Mouse (Mus musculus) CH12.LX (cell line): ENCODE measurements around the gene Aimp2. TPM values are rescaled to one million over a fixed set of nuclear protein-coding genes. Genes with fewer than 3 reads are reported as not detected.

Experiments
- DNase-seq: peaks from one replicate; pipeline ENCODE4 v3.0.0-alpha.2; 2013; ENCODE audit errors: extremely low read depth
- H3K27ac ChIP-seq: 2 replicates; pipeline ENCODE4 v1.5.1; 2012; ENCODE audit warnings: low read depth, mild to moderate bottlenecking, control low read depth, moderate library complexity; ENCODE audit not compliant: insufficient read depth
- H3K27me3 ChIP-seq: replicated peaks from 2 replicates; pipeline ENCODE3; 2012; ENCODE audit warnings: inconsistent platforms
- H3K36me3 ChIP-seq, 2 experiments: replicated peaks in 1 of 2; 2 replicates each; pipeline versions ENCODE3 to v1.6.1; 2012; ENCODE audit warnings: inconsistent platforms in 1 of 2, low read length in 1 of 2, mild to moderate bottlenecking in 1 of 2, mixed read lengths in 1 of 2, moderate library complexity in 1 of 2; ENCODE audit not compliant: control insufficient read depth in 1 of 2, insufficient read depth in 1 of 2
- H3K4me1 ChIP-seq, 2 experiments: 2 replicates each; pipeline ENCODE4 v1.6.1; 2012; ENCODE audit warnings: inconsistent platforms in 1 of 2, moderate library complexity in 1 of 2; ENCODE audit not compliant: insufficient read depth in 2 of 2, control insufficient read depth in 1 of 2
- H3K4me2 ChIP-seq: 2 replicates; pipeline ENCODE4 v1.6.1; 2012; ENCODE audit warnings: low read depth, mild to moderate bottlenecking, control low read depth; ENCODE audit not compliant: poor library complexity, insufficient read depth, severe bottlenecking
- H3K4me3 ChIP-seq, 3 experiments: fragments of 150-350 bp in 1 of 3; sonication (generic) in 1 of 3; replicated peaks in 1 of 3; 2 replicates each; pipeline versions ENCODE3 to v1.5.1; 2011 to 2012; ENCODE audit warnings: low read depth in 2 of 3, low read length in 2 of 3, mild to moderate bottlenecking in 2 of 3, moderate library complexity in 2 of 3, control low read depth in 1 of 3, improper control_type of control experiment in 1 of 3, inconsistent platforms in 1 of 3, mixed read lengths in 1 of 3; ENCODE audit not compliant: poor library complexity in 1 of 3
- H3K79me2 ChIP-seq: replicated peaks from 2 replicates; pipeline ENCODE4 v1.6.1; 2012; ENCODE audit warnings: mild to moderate bottlenecking, moderate library complexity; ENCODE audit not compliant: control insufficient read depth, poor library complexity, insufficient read depth, severe bottlenecking; ENCODE audit errors: extremely low read depth
- H3K9ac ChIP-seq: 2 replicates; pipeline ENCODE4 v1.6.1; 2012; ENCODE audit warnings: low read depth, mild to moderate bottlenecking, control low read depth, moderate library complexity; ENCODE audit not compliant: insufficient read depth
- H3K9me3 ChIP-seq: replicated peaks from 2 replicates; pipeline ENCODE3; 2012; ENCODE audit warnings: low read length, inconsistent platforms, mixed read lengths
- BHLHE40 ChIP-seq: IDR thresholded peaks from 2 replicates; pipeline ENCODE4 v1.6.1; 2011; ENCODE audit warnings: mild to moderate bottlenecking, low read depth, low read length, improper control_type of control experiment
- CHD1 ChIP-seq: IDR thresholded peaks from 2 replicates; pipeline ENCODE4 v1.6.1; 2012; ENCODE audit warnings: low read depth, low read length, improper control_type of control experiment, inconsistent platforms
- CHD2 ChIP-seq: IDR thresholded peaks from 2 replicates; pipeline ENCODE4 v1.6.1; 2011; ENCODE audit warnings: low read length, improper control_type of control experiment
- CTCF ChIP-seq, 2 experiments: IDR thresholded peaks in 1 of 2; conservative IDR thresholded peaks in 1 of 2; 2 replicates each; pipeline ENCODE4 v1.5.1; 2011 to 2012; ENCODE audit warnings: low read depth in 2 of 2, low read length in 2 of 2, improper control_type of control experiment in 1 of 2, inconsistent platforms in 1 of 2, mild to moderate bottlenecking in 1 of 2, moderate library complexity in 1 of 2
- E2F4 ChIP-seq: IDR thresholded peaks from 2 replicates; pipeline ENCODE4 v1.6.1; 2011; ENCODE audit warnings: low read depth, low read length, improper control_type of control experiment; ENCODE audit not compliant: insufficient replicate concordance
- ELF1 ChIP-seq: IDR thresholded peaks from 2 replicates; pipeline ENCODE4 v1.6.1; 2014; ENCODE audit warnings: low read depth, mild to moderate bottlenecking, inconsistent platforms, low read length, improper control_type of control experiment
- EP300 ChIP-seq: IDR thresholded peaks from 2 replicates; pipeline ENCODE4 v1.6.1; 2011; ENCODE audit warnings: low read length, improper control_type of control experiment
- ETS1 ChIP-seq: conservative IDR thresholded peaks from 2 replicates; pipeline ENCODE4 v1.6.1; 2012; ENCODE audit warnings: low read depth, mild to moderate bottlenecking, inconsistent platforms, low read length, improper control_type of control experiment, moderate library complexity
- GABPA ChIP-seq: IDR thresholded peaks from 2 replicates; pipeline ENCODE4 v1.6.1; 2012; ENCODE audit warnings: low read depth, low read length, improper control_type of control experiment, inconsistent platforms; ENCODE audit not compliant: insufficient replicate concordance
- HCFC1 ChIP-seq: IDR thresholded peaks from 2 replicates; pipeline ENCODE4 v1.6.1; 2012; ENCODE audit warnings: low read depth, mild to moderate bottlenecking, inconsistent platforms, low read length, improper control_type of control experiment
- IRF4 ChIP-seq: IDR thresholded peaks from 2 replicates; pipeline ENCODE4 v1.6.1; 2014; ENCODE audit warnings: low read depth, mild to moderate bottlenecking, inconsistent platforms, low read length, improper control_type of control experiment
- JUN ChIP-seq: IDR thresholded peaks from 2 replicates; pipeline ENCODE4 v1.6.1; 2011; ENCODE audit warnings: low read depth, mild to moderate bottlenecking, low read length, improper control_type of control experiment, moderate library complexity; ENCODE audit not compliant: insufficient read depth
- JUND ChIP-seq: conservative IDR thresholded peaks from 2 replicates; pipeline ENCODE4 v1.6.1; 2011; ENCODE audit warnings: low read depth, low read length, improper control_type of control experiment
- KAT2A ChIP-seq: IDR thresholded peaks from 2 replicates; pipeline ENCODE4 v1.6.1; 2012; ENCODE audit warnings: low read length, improper control_type of control experiment, inconsistent platforms; ENCODE audit not compliant: insufficient replicate concordance
- MAFK ChIP-seq: IDR thresholded peaks from 2 replicates; pipeline ENCODE4 v1.6.1; 2011; ENCODE audit warnings: low read length, improper control_type of control experiment; ENCODE audit not compliant: insufficient replicate concordance
- MAX ChIP-seq: IDR thresholded peaks from 2 replicates; pipeline ENCODE4 v1.6.1; 2011; ENCODE audit warnings: low read length, improper control_type of control experiment
- MAZ ChIP-seq: IDR thresholded peaks from 2 replicates; pipeline ENCODE4 v1.6.1; 2012; ENCODE audit warnings: low read depth, mild to moderate bottlenecking, inconsistent platforms, low read length, improper control_type of control experiment, moderate library complexity
- MEF2A ChIP-seq: IDR thresholded peaks from 2 replicates; pipeline ENCODE4 v1.6.1; 2014; ENCODE audit warnings: low read depth, mild to moderate bottlenecking, inconsistent platforms, low read length, improper control_type of control experiment, borderline replicate concordance
- MXI1 ChIP-seq: IDR thresholded peaks from 2 replicates; pipeline ENCODE4 v1.6.1; 2011; ENCODE audit warnings: mild to moderate bottlenecking, low read depth, low read length, improper control_type of control experiment
- MYC ChIP-seq: IDR thresholded peaks from 2 replicates; pipeline ENCODE4 v1.6.1; 2011; ENCODE audit warnings: low read depth, mild to moderate bottlenecking, improper control_type of control experiment, low read length
- NELFE ChIP-seq: IDR thresholded peaks from 2 replicates; pipeline ENCODE4 v1.6.1; 2011; ENCODE audit warnings: low read depth, low read length, improper control_type of control experiment
- NRF1 ChIP-seq: IDR thresholded peaks from 2 replicates; pipeline ENCODE4 v1.6.1; 2014; ENCODE audit warnings: low read depth, mild to moderate bottlenecking, inconsistent platforms, low read length, improper control_type of control experiment, moderate library complexity
- PAX5 ChIP-seq: IDR thresholded peaks from 2 replicates; pipeline ENCODE4 v1.6.1; 2012; ENCODE audit warnings: low read length, inconsistent platforms, mixed read lengths
- POLR2A ChIP-seq: IDR thresholded peaks from 2 replicates; pipeline ENCODE4 v1.6.1; 2011; ENCODE audit warnings: low read depth, mild to moderate bottlenecking, improper control_type of control experiment, low read length
- POLR2AphosphoS2 ChIP-seq: IDR thresholded peaks from 2 replicates; pipeline ENCODE4 v1.6.1; 2011; ENCODE audit warnings: low read depth, low read length, improper control_type of control experiment
- RAD21 ChIP-seq: IDR thresholded peaks from 2 replicates; pipeline ENCODE4 v1.6.1; 2011; ENCODE audit warnings: low read depth, mild to moderate bottlenecking, low read length, improper control_type of control experiment, moderate library complexity
- RCOR1 ChIP-seq: conservative IDR thresholded peaks from 2 replicates; pipeline ENCODE4 v1.6.1; 2012; ENCODE audit warnings: low read depth, mild to moderate bottlenecking, inconsistent platforms, low read length, improper control_type of control experiment
- SIN3A ChIP-seq: IDR thresholded peaks from 2 replicates; pipeline ENCODE4 v1.6.1; 2012; ENCODE audit warnings: low read length, improper control_type of control experiment, inconsistent platforms
- SMC3 ChIP-seq: IDR thresholded peaks from 2 replicates; pipeline ENCODE4 v1.6.1; 2011; ENCODE audit warnings: low read depth, low read length, improper control_type of control experiment
- TBP ChIP-seq: conservative IDR thresholded peaks from 2 replicates; pipeline ENCODE4 v1.6.1; 2011; ENCODE audit warnings: low read depth, low read length, improper control_type of control experiment
- TCF12 ChIP-seq: IDR thresholded peaks from 2 replicates; pipeline ENCODE4 v1.6.1; 2014; ENCODE audit warnings: low read depth, mild to moderate bottlenecking, inconsistent platforms, low read length, improper control_type of control experiment
- UBTF ChIP-seq: IDR thresholded peaks from 2 replicates; pipeline ENCODE4 v1.6.1; 2012; ENCODE audit warnings: low read depth, mild to moderate bottlenecking, inconsistent platforms, low read length, improper control_type of control experiment, moderate library complexity
- USF1 ChIP-seq: IDR thresholded peaks from 2 replicates; pipeline ENCODE4 v1.6.1; 2014; ENCODE audit warnings: low read depth, mild to moderate bottlenecking, inconsistent platforms, low read length, improper control_type of control experiment
- USF2 ChIP-seq: conservative IDR thresholded peaks from 2 replicates; pipeline ENCODE4 v1.6.1; 2011; ENCODE audit warnings: low read depth, low read length, improper control_type of control experiment
- ZC3H11A ChIP-seq: IDR thresholded peaks from 2 replicates; pipeline ENCODE4 v1.6.1; 2012; ENCODE audit warnings: low read depth, mild to moderate bottlenecking, inconsistent platforms, low read length, improper control_type of control experiment
- ZKSCAN1 ChIP-seq: IDR thresholded peaks from 2 replicates; pipeline ENCODE4 v1.6.1; 2012; ENCODE audit warnings: low read depth, inconsistent platforms, low read length, improper control_type of control experiment, borderline replicate concordance
- ZMIZ1 ChIP-seq: IDR thresholded peaks from 2 replicates; pipeline ENCODE4 v1.6.1; 2012; ENCODE audit warnings: low read depth, mild to moderate bottlenecking, inconsistent platforms, low read length, improper control_type of control experiment
- dilution Hi-C: fragments of 300-500 bp; cut with MboI; formaldehyde crosslinking; loops from 2 replicates; pipeline ENCODE4 v1.14.3; 2020; ENCODE audit warnings: low sequenced_read_pairs; ENCODE audit not compliant: extremely low pct_unique_long_range_greater_than_20kb, extremely low pct_ligation_motif_present
- in situ Hi-C: fragments of 300-500 bp; cut with MboI; formaldehyde crosslinking; loops from 3 replicates; pipeline ENCODE4 v1.14.3; 2019; ENCODE audit warnings: low sequenced_read_pairs, low pct_ligation_motif_present, low pct_unique_long_range_greater_than_20kb, mixed read lengths
- polyA plus RNA-seq: library from polyadenylated mRNA; unstranded; fragments of >175 nt; gene quantifications from 2 replicates; pipeline ENCODE4 v1.2.1, GENCODE M21; 2012; ENCODE audit warnings: low read depth; ENCODE audit not compliant: insufficient read length
- total RNA-seq, 2 experiments: library from RNA; depleted of rRNA; stranded (reverse); fragments of 300-350 nt in 1 of 2; fragments of >200 nt in 1 of 2; gene quantifications; 2 replicates each; pipeline ENCODE4 v1.2.3; 2012 to 2014

Gene Aimp2
- total RNA-seq (2012; rRNA removed) (110 and 131 TPM in 2 replicates), total RNA-seq (2014; rRNA removed) (98.5 and 111 TPM in 2 replicates), polyA plus RNA-seq (144 and 154 TPM in 2 replicates)

- H3K27me3 ChIP-seq: no peaks in the 10 kb centered on the region
- H3K9ac ChIP-seq: peak within 1 kb of the TSS; percentile 80
- H3K9me3 ChIP-seq: no peaks in the 10 kb centered on the region
- peaks cover 22 to 60% of the 10 kb centered on the region in 2 experiments for H3K36me3 ChIP-seq
- peak within 1 kb of the TSS; percentile 94 for H3K4me2 ChIP-seq
- in situ Hi-C loops (no loop called here), dilution Hi-C loops (no loop called here)
- DNase-seq: peak; percentile 99
- peaks cover 6 to 18% of the 10 kb centered on the region in 2 experiments for H3K4me1 ChIP-seq
- H3K4me3 ChIP-seq: peak within 1 kb of the TSS; percentile 71 to 92 (median 87)
- peaks cover 52% of the 10 kb centered on the region for H3K79me2 ChIP-seq
- H3K27ac ChIP-seq: peak within 1 kb of the TSS; percentile 76
- no peak for TF ChIP-seq CTCF (conservative IDR thresholded peaks at IDR 0.05 in 1 of 2, IDR thresholded peaks at IDR 0.05 in 1 of 2; ENCODE audit: low read depth in 2 of 2, low read length in 2 of 2)
- TF ChIP-seq MYC: peak; percentile 99
- no peak for TF ChIP-seq EP300
- TF ChIP-seq MAFK: no peak
- no peak for TF ChIP-seq JUN
- peak; percentile 97 for TF ChIP-seq POLR2A
- TF ChIP-seq TCF12: peak; percentile 71
- TF ChIP-seq USF1: peak; percentile 50
- TF ChIP-seq NELFE: peak; percentile 92
- TF ChIP-seq MAX: peak; percentile 99
- TF ChIP-seq NRF1: peak; percentile 89
- TF ChIP-seq POLR2AphosphoS2: peak; percentile 89
- peak; percentile 82 for TF ChIP-seq HCFC1
- TF ChIP-seq ZMIZ1: peak; percentile 93
- TF ChIP-seq USF2: no peak
- peak; percentile 84; the same call in 1 of the 2 replicates for TF ChIP-seq E2F4
- peak; percentile 96 for TF ChIP-seq BHLHE40
- peak; percentile 86; the same call in 1 of the 2 replicates for TF ChIP-seq TBP
- no peak; the same call in 1 of the 2 replicates for TF ChIP-seq GABPA
- peak; percentile 39; the same call in 1 of the 2 replicates for TF ChIP-seq RCOR1
- TF ChIP-seq ELF1: peak; percentile 88
- TF ChIP-seq PAX5: no peak
- no peak for TF ChIP-seq SMC3
- no peak for TF ChIP-seq RAD21
- no peak for TF ChIP-seq JUND
- TF ChIP-seq KAT2A: peak; percentile 77; the same call in 1 of the 2 replicates
- 0 out of 2 replicates have a peak, but pooled peaks have one; percentile 60 for TF ChIP-seq UBTF
- no peak for TF ChIP-seq ZKSCAN1
- no peak for TF ChIP-seq CHD1
- TF ChIP-seq ETS1: no peak; the same call in 1 of the 2 replicates
- peak; percentile 31; the same call in 1 of the 2 replicates for TF ChIP-seq IRF4
- TF ChIP-seq MAZ: no peak
- TF ChIP-seq CHD2: peak; percentile 90
- TF ChIP-seq MEF2A: peak; percentile 8; the same call in 1 of the 2 replicates
- no peak for TF ChIP-seq ZC3H11A
- peak; percentile 99 for TF ChIP-seq MXI1
- peak; percentile 98 for TF ChIP-seq SIN3A
Observed at GRCm38 (mm10) chr5:143909417-143910400, at the start of gene Aimp2, which contains the start of gene Pms2. Gene Aimp2, minus strand, starts transcription at chr5:143909847. Gene Pms2, plus strand, starts transcription at chr5:143909964.
